Mouse (Mus musculus) thymus, adult 2 months (tissue): ENCODE measurements at regions not wholly inside any gene's neighbourhood (a gene's known extent, or its start where the extent isn't known, plus 50 kb on each side); places are given as distances from the start of the nearest gene placed in this dataset.

Experiments used
- CTCF ChIP-seq: fragments of 200-500 bp; IDR thresholded peaks from 2 replicates; pipeline ENCODE4 v1.5.1; 2012; ENCODE audit warnings: mild to moderate bottlenecking, control low read depth, low read length, moderate library complexity, borderline replicate concordance; ENCODE audit not compliant: control insufficient read depth, poor library complexity, insufficient read depth; ENCODE audit errors: extremely low read depth
- POLR2A ChIP-seq: fragments of 200-500 bp; IDR thresholded peaks from 2 replicates; pipeline ENCODE4 v1.6.1; 2012; ENCODE audit warnings: mild to moderate bottlenecking, low read length, control low read depth, moderate library complexity; ENCODE audit not compliant: control insufficient read depth, poor library complexity, insufficient read depth; ENCODE audit errors: extremely low read depth

- TF ChIP-seq CTCF (no peak), POLR2A (no peak)
Measured at GRCm38 (mm10) chr3:148115576-148115975, 874.8 kb downstream of the Adgrl2 start.
